Mouse (Mus musculus): ENCODE results near the gene Wdr11. TPM values are rescaled to one million over a fixed set of nuclear protein-coding genes. Genes with fewer than 3 reads are reported as not detected.

The Wdr11 gene
- total and polyA plus RNA-seq, 3 experiments, result 15.9 to 39.4 TPM; not detected in 1

GRCm38 (mm10) chr7:129678972-129679371 lies 87.3 kb downstream of the Wdr11 start:
- TF ChIP-seq BHLHE40 (IDR thresholded peaks at IDR 0.05; ENCODE audit: borderline replicate concordance, low read depth, low read length) (no peak), NRF1 (IDR thresholded peaks at IDR 0.05; ENCODE audit: insufficient read depth, low read depth, low read length, poor library complexity, severe bottlenecking) (no peak), CHD1 (IDR thresholded peaks at IDR 0.05; ENCODE audit: low read depth, low read length) (no peak)
- H3K36me3 ChIP-seq (ENCODE audit: control insufficient read depth in 1 of 2, insufficient read depth in 2 of 2, low read length in 2 of 2), result no peaks in the 10 kb centered on the region

DNA sequence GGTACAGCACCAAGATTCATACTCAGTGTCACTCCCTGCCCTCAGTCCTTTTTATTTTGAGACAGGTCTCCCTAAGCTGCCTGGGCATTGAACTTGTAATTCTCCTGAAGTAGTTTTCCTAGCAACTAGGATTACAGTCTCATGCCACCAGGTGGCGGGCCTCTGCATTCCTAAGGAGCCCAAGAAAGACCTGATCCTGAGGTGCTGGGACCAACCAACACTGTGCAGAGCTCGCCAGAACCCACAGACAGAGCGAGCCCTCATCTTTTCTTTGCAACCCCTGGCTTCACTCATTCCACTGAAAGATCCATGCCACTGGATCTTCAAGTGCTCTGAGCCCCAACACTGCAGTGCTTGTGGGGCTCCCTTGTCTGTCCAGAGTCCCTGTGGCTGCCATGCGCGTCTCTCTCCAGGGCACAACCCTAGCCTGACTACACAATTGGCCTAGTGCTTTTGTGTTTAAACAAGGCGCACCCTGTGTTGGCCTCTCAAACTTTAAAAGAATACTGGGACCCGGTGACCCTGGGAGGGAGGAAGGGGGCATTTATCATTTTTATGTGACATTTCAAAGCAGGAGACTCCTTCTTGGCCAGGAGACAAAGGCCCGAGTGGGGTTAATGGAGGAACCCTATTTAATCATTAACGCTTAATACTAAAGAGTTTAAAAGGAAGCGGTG lies 89.0 kb downstream of the Wdr11 start:
- Histone ChIP-seq H3K9ac (ENCODE audit: control insufficient read depth, low read depth, low read length, poor library complexity, severe bottlenecking) (no peak overlapping the region), H3K9me3 (replicated peaks; ENCODE audit: insufficient read depth, low read length) (no peaks in the 10 kb centered on the region), H3K27ac (ENCODE audit: control insufficient read depth, low read depth, low read length) (no peak overlapping the region), H3K36me3 (ENCODE audit: control insufficient read depth in 1 of 2, insufficient read depth in 2 of 2, low read length in 2 of 2) (no peaks in the 10 kb centered on the region), H3K4me3 (ENCODE audit: control insufficient read depth in 1 of 2, insufficient read depth in 1 of 2, low read depth in 2 of 2, low read length in 2 of 2) (no peak overlapping the region), H3K4me1 (ENCODE audit: control insufficient read depth in 1 of 2, insufficient read depth in 2 of 2, low read length in 2 of 2) (no peaks in the 10 kb centered on the region), H3K79me2 (ENCODE audit: control insufficient read depth, insufficient read depth, low read length, poor library complexity) (no peaks in the 10 kb centered on the region), H3K27me3 (ENCODE audit: control insufficient read depth in 1 of 2, insufficient read depth in 2 of 2, low read length in 2 of 2) (no peaks in the 10 kb centered on the region)
- no peak for TF ChIP-seq NRF1 (IDR thresholded peaks at IDR 0.05; ENCODE audit: insufficient read depth, low read depth, low read length, poor library complexity, severe bottlenecking)
- TF ChIP-seq CHD1 (IDR thresholded peaks at IDR 0.05; ENCODE audit: low read depth, low read length), result no peak
- no peak for TF ChIP-seq ETS1 (IDR thresholded peaks at IDR 0.05; ENCODE audit: low read depth, low read length)
- no peak for TF ChIP-seq SMC3 (IDR thresholded peaks at IDR 0.05; ENCODE audit: low read depth, low read length)
- TF ChIP-seq JUND (IDR thresholded peaks at IDR 0.05; ENCODE audit: low read depth, low read length), result no peak
- no peak for TF ChIP-seq MYC (IDR thresholded peaks at IDR 0.05; ENCODE audit: low read depth, low read length)
- TF ChIP-seq SIN3A (IDR thresholded peaks at IDR 0.05; ENCODE audit: low read length), result no peak
- no peak for TF ChIP-seq RAD21 (IDR thresholded peaks at IDR 0.05; ENCODE audit: low read depth, low read length)
- TF ChIP-seq EP300 (IDR thresholded peaks at IDR 0.05; ENCODE audit: low read depth in 1 of 2, low read length in 2 of 2), result no peak
- no peak for TF ChIP-seq GABPA (IDR thresholded peaks at IDR 0.05; ENCODE audit: low read depth, low read length)
- no peak for TF ChIP-seq TCF12 (IDR thresholded peaks at IDR 0.05; ENCODE audit: low read depth, low read length)
- DNase-seq (ENCODE audit: low read depth, low spot score), result no peak

More at GRCm38 (mm10) chr7:129678972-129679371, 87.3 kb downstream of the Wdr11 start:
- H3K27me3 ChIP-seq (ENCODE audit: control insufficient read depth in 1 of 2, insufficient read depth in 2 of 2, low read length in 2 of 2), result no peaks in the 10 kb centered on the region
- DNase-seq (ENCODE audit: low read depth, low spot score), result no peak
- no peaks in the 10 kb centered on the region for H3K4me1 ChIP-seq (ENCODE audit: control insufficient read depth in 1 of 2, insufficient read depth in 2 of 2, low read length in 2 of 2)
- H3K4me3 ChIP-seq (ENCODE audit: control insufficient read depth in 1 of 2, insufficient read depth in 1 of 2, low read depth in 2 of 2, low read length in 2 of 2), result no peak overlapping the region
- H3K9me3 ChIP-seq (replicated peaks; ENCODE audit: insufficient read depth, low read length), result no peaks in the 10 kb centered on the region
- H3K79me2 ChIP-seq (ENCODE audit: control insufficient read depth, insufficient read depth, low read length, poor library complexity), result no peaks in the 10 kb centered on the region
- H3K9ac ChIP-seq (ENCODE audit: control insufficient read depth, low read depth, low read length, poor library complexity, severe bottlenecking), result no peak overlapping the region
- H3K27ac ChIP-seq (ENCODE audit: control insufficient read depth, low read depth, low read length), result no peak overlapping the region

GRCm38 (mm10) chr7:129682525-129682924 lies 90.9 kb downstream of the Wdr11 start:
- Histone ChIP-seq H3K4me3 (ENCODE audit: control insufficient read depth in 1 of 2, insufficient read depth in 1 of 2, low read depth in 2 of 2, low read length in 2 of 2) (no peak overlapping the region), H3K9me3 (replicated peaks; ENCODE audit: insufficient read depth, low read length) (no peaks in the 10 kb centered on the region), H3K9ac (ENCODE audit: control insufficient read depth, low read depth, low read length, poor library complexity, severe bottlenecking) (no peak overlapping the region), H3K79me2 (ENCODE audit: control insufficient read depth, insufficient read depth, low read length, poor library complexity) (no peaks in the 10 kb centered on the region), H3K4me1 (ENCODE audit: control insufficient read depth in 1 of 2, insufficient read depth in 2 of 2, low read length in 2 of 2) (no peaks in the 10 kb centered on the region), H3K36me3 (ENCODE audit: control insufficient read depth in 1 of 2, insufficient read depth in 2 of 2, low read length in 2 of 2) (no peaks in the 10 kb centered on the region), H3K27me3 (ENCODE audit: control insufficient read depth in 1 of 2, insufficient read depth in 2 of 2, low read length in 2 of 2) (no peaks in the 10 kb centered on the region), H3K27ac (ENCODE audit: control insufficient read depth, low read depth, low read length) (no peak overlapping the region)
- DNase-seq (ENCODE audit: low read depth, low spot score), result no peak
- TF ChIP-seq GABPA (IDR thresholded peaks at IDR 0.05; ENCODE audit: low read depth, low read length) (no peak), USF1 (IDR thresholded peaks at IDR 0.05; ENCODE audit: low read depth, low read length) (no peak), MYC (IDR thresholded peaks at IDR 0.05; ENCODE audit: low read depth, low read length) (no peak), SMC3 (IDR thresholded peaks at IDR 0.05; ENCODE audit: low read depth, low read length) (no peak), ZNF384 (IDR thresholded peaks at IDR 0.05; ENCODE audit: low read depth, low read length) (no peak), ETS1 (IDR thresholded peaks at IDR 0.05; ENCODE audit: low read depth, low read length) (no peak), POLR2AphosphoS5 (IDR thresholded peaks at IDR 0.05; ENCODE audit: borderline replicate concordance, low read depth, low read length) (no peak), MEF2A (IDR thresholded peaks at IDR 0.05; ENCODE audit: extremely low read depth, insufficient replicate concordance, low read depth, low read length, poor library complexity, severe bottlenecking) (no peak)
